Mouse (Mus musculus) liver, embryonic 14.5 days (tissue): ENCODE results near the gene Hmgcl. TPM values are rescaled to one million over a fixed set of nuclear protein-coding genes. Genes with fewer than 3 reads are reported as not detected.

Experiments used
- ATAC-seq: fragments of 200-750 bp; cut with Nextera tagmentation; 2 replicates; pipeline ENCODE4 v1.8.0; 2017; ENCODE audit warnings: moderate number of reproducible peaks, mild to moderate bottlenecking, moderate library complexity; ENCODE audit not compliant: insufficient read depth
- DNase-seq, 3 experiments: peaks; one replicate each; pipeline ENCODE4 v3.0.0-alpha.2; 2012 to 2013; ENCODE audit warnings: low read depth in 3 of 3, low spot score in 3 of 3
- H3K27ac ChIP-seq: fragments of 300-500 bp; sonication (generic); 2 replicates; pipeline ENCODE4 v1.5.1; 2014; ENCODE audit warnings: moderate library complexity, mild to moderate bottlenecking, control low read depth, inconsistent platforms
- H3K27me3 ChIP-seq: fragments of 300-500 bp; sonication (generic); 2 replicates; pipeline ENCODE4 v1.6.1; 2014; ENCODE audit warnings: mild to moderate bottlenecking, low read length, moderate library complexity; ENCODE audit not compliant: control insufficient read depth, insufficient read depth
- H3K36me3 ChIP-seq: fragments of 300-500 bp; sonication (generic); replicated peaks from 2 replicates; pipeline ENCODE4 v1.6.1; 2014; ENCODE audit warnings: low read depth; ENCODE audit not compliant: control insufficient read depth, insufficient read depth
- H3K4me1 ChIP-seq, 2 experiments: fragments of 200-500 bp in 1 of 2; fragments of 300-500 bp in 1 of 2; sonication (generic) in 1 of 2; replicated peaks; 2 replicates each; pipeline ENCODE4 v1.6.1; 2012 to 2014; ENCODE audit warnings: antibody characterized with exemption in 1 of 2, inconsistent platforms in 1 of 2, low read length in 1 of 2; ENCODE audit not compliant: control insufficient read depth in 2 of 2, insufficient read depth in 2 of 2
- H3K4me2 ChIP-seq: fragments of 300-500 bp; sonication (generic); 2 replicates; pipeline ENCODE4 v1.6.1; 2014; ENCODE audit warnings: low read depth, mild to moderate bottlenecking, control low read depth, moderate library complexity
- H3K4me3 ChIP-seq, 2 experiments: fragments of 200-500 bp in 1 of 2; fragments of 300-500 bp in 1 of 2; sonication (generic) in 1 of 2; 2 replicates each; pipeline ENCODE4 v1.5.1; 2012 to 2014; ENCODE audit warnings: low read depth in 2 of 2, low read length in 2 of 2, mild to moderate bottlenecking in 2 of 2, control low read depth in 1 of 2, inconsistent platforms in 1 of 2, moderate library complexity in 1 of 2; ENCODE audit not compliant: insufficient read depth in 1 of 2
- H3K9ac ChIP-seq: fragments of 300-500 bp; sonication (generic); replicated peaks from 2 replicates; pipeline ENCODE4 v1.6.1; 2014; ENCODE audit warnings: mild to moderate bottlenecking, control low read depth, moderate library complexity
- H3K9me3 ChIP-seq: fragments of 300-500 bp; sonication (generic); 2 replicates; pipeline ENCODE4 v1.6.1; 2016; ENCODE audit warnings: low read length, mixed read lengths; ENCODE audit not compliant: control insufficient read depth
- CTCF ChIP-seq: IDR thresholded peaks from 2 replicates; pipeline ENCODE4 v1.5.1; 2016; ENCODE audit warnings: antibody characterized with exemption, low read depth, control low read depth
- EP300 ChIP-seq: IDR thresholded peaks from 2 replicates; pipeline ENCODE4 v1.6.1; 2016; ENCODE audit warnings: antibody characterized with exemption, low read depth
- WGBS: fragments of 180-500 bp; shearing (Covaris S2); extraction: QIAGEN DNeasy Blood & Tissue Kit; methylation state at CpG from one replicate; pipeline ENCODE4 v1.1.7; 2014; ENCODE audit not compliant: insufficient replicate concordance; 5-methylcytosine and 5-hydroxymethylcytosine counted together
- polyA plus RNA-seq, 2 experiments: library from polyadenylated mRNA; depleted of rRNA in 1 of 2; stranded (reverse) in 1 of 2; unstranded in 1 of 2; fragments of >200 nt; fragmentation: Nextera tagmentation in 1 of 2; extraction: Ambion mirVana in 1 of 2; gene quantifications; 2 replicates each; pipeline versions ENCODE4 v1.2.1 to v1.2.3; 2012 to 2014

Gene Hmgcl
- polyA plus RNA-seq, 2 experiments, result 43.4 to 71.9 TPM

- no peak overlapping the region for H3K4me3 ChIP-seq
- TF ChIP-seq EP300 (no peak), CTCF (no peak)
- H3K4me1 ChIP-seq, result peaks cover 5 to 11% of the 10 kb centered on the region in 2 experiments
- 81% methylated on average over 16 of the region's 16 CpGs for WGBS
- DNase-seq (no peak), ATAC-seq (no peak)
- peaks cover 14% of the 10 kb centered on the region; the same call in 1 of the 2 replicates for H3K36me3 ChIP-seq
- H3K9me3 ChIP-seq, result no peaks in the 10 kb centered on the region
- no peak overlapping the region for H3K27ac ChIP-seq
- H3K4me2 ChIP-seq, result no peak overlapping the region
- H3K9ac ChIP-seq, result no peak overlapping the region
- H3K27me3 ChIP-seq, result no peaks in the 10 kb centered on the region
Measured at GRCm38 (mm10) chr4:135966283-135966682, 20.0 kb downstream of the Hmgcl start.

GRCm38 (mm10) chr4:135967086-135967760 lies 21.0 kb downstream of the Hmgcl start:
- Histone ChIP-seq H3K4me1 (peaks cover 10 to 17% of the 10 kb centered on the region in 2 experiments), H3K9ac (no peak overlapping the region), H3K4me2 (no peak overlapping the region), H3K9me3 (no peaks in the 10 kb centered on the region), H3K27ac (no peak overlapping the region), H3K27me3 (no peaks in the 10 kb centered on the region), H3K36me3 (peaks cover 14% of the 10 kb centered on the region; the same call in 1 of the 2 replicates), H3K4me3 (no peak overlapping the region)
- DNase-seq (no peak), ATAC-seq (no peak)
- 81% methylated on average over 18 of the region's 18 CpGs for WGBS
- TF ChIP-seq EP300 (no peak), CTCF (no peak)

GRCm38 (mm10) chr4:135968271-135968869 lies 22.1 kb downstream of the Hmgcl start:
- WGBS, result 68% methylated on average over 19 of the region's 19 CpGs
- Histone ChIP-seq H3K4me1 (peaks cover 13 to 19% of the 10 kb centered on the region in 2 experiments), H3K4me2 (no peak overlapping the region), H3K9me3 (no peaks in the 10 kb centered on the region), H3K4me3 (no peak overlapping the region), H3K9ac (no peak overlapping the region), H3K27me3 (no peaks in the 10 kb centered on the region), H3K27ac (no peak overlapping the region), H3K36me3 (peaks cover 14% of the 10 kb centered on the region; the same call in 1 of the 2 replicates)
- TF ChIP-seq EP300, result no peak
- no peak for TF ChIP-seq CTCF
- DNase-seq, result no peak
- ATAC-seq, result no peak

- H3K9me3 ChIP-seq, result no peaks in the 10 kb centered on the region
- peaks cover 14% of the 10 kb centered on the region; the same call in 1 of the 2 replicates for H3K36me3 ChIP-seq
- 82% methylated on average over 13 of the region's 13 CpGs for WGBS
- H3K4me1 ChIP-seq, result peaks cover 13 to 20% of the 10 kb centered on the region in 2 experiments
- H3K9ac ChIP-seq, result no peak overlapping the region
- H3K4me2 ChIP-seq, result no peak overlapping the region
- DNase-seq, result no peak
- no peaks in the 10 kb centered on the region for H3K27me3 ChIP-seq
- ATAC-seq, result no peak
- TF ChIP-seq CTCF (no peak), EP300 (no peak)
- H3K4me3 ChIP-seq, result no peak overlapping the region
- H3K27ac ChIP-seq, result no peak overlapping the region
Measured at GRCm38 (mm10) chr4:135969070-135969750, 23.0 kb downstream of the Hmgcl start.

GRCm38 (mm10) chr4:135970585-135970984 lies 24.3 kb downstream of the Hmgcl start:
- Histone ChIP-seq H3K4me3 (no peak overlapping the region), H3K4me2 (no peak overlapping the region), H3K9me3 (no peaks in the 10 kb centered on the region), H3K27me3 (no peaks in the 10 kb centered on the region), H3K4me1 (peaks cover 9 to 13% of the 10 kb centered on the region in 2 experiments), H3K9ac (no peak overlapping the region), H3K27ac (no peak overlapping the region), H3K36me3 (peaks cover 26% of the 10 kb centered on the region)
- TF ChIP-seq EP300 (no peak), CTCF (no peak)
- no peak for DNase-seq
- WGBS, result 86% methylated on average over 11 of the region's 11 CpGs
- no peak for ATAC-seq
